Mouse (Mus musculus): Measurements from ENCODE around the gene Gm45261. TPM values are rescaled to one million over a fixed set of nuclear protein-coding genes. Genes with fewer than 3 reads are reported as not detected.

Gene Gm45261
- polyA plus RNA-seq, 1 experiment = not detected

GRCm38 (mm10) chr1:80410229-80410973 lies 50.8 kb downstream of the Gm45261 start:
- DNase-seq (ENCODE audit: low read depth) = no peak

GRCm38 (mm10) chr1:80409467-80410105 lies 51.7 kb downstream of the Gm45261 start:
- DNase-seq (ENCODE audit: low read depth) = no peak

GRCm38 (mm10) chr1:80408586-80408985 lies 52.7 kb downstream of the Gm45261 start:
- no peak for DNase-seq (ENCODE audit: low read depth)

GRCm38 (mm10) chr1:80404196-80404595 lies 57.1 kb downstream of the Gm45261 start:
- no peak for DNase-seq (ENCODE audit: low read depth)

GRCm38 (mm10) chr1:80403366-80403893 lies 57.8 kb downstream of the Gm45261 start:
- DNase-seq (ENCODE audit: low read depth) = no peak

- DNase-seq (ENCODE audit: low read depth) = no peak
These were observed 59.3 kb downstream of the Gm45261 start for GRCm38 (mm10) chr1:80401961-80402360.

Other genes with a start within 250 kb of the Gm45261 start
- gene Fam124b, start 243.0 kb downstream of the Gm45261 start, polyA plus RNA-seq (2012; rRNA removed) = 0.19 and 0.31 TPM in 2 replicates
- 14.9 and 18.9 TPM in 2 replicates for gene Cul3, start 121.0 kb downstream of the Gm45261 start, polyA plus RNA-seq (2012; rRNA removed)

Measured in gonadal fat pad, adult 2 months (tissue).